Mouse (Mus musculus): Measurements from ENCODE around the gene Pth1r. TPM values are rescaled to one million over a fixed set of nuclear protein-coding genes. Genes with fewer than 3 reads are reported as not detected.
"Not testable (repeated sequence)": the region's sequence is repeated elsewhere in the genome, so short reads cannot be mapped to it uniquely, and the experiment has no call there.

The Pth1r gene
- polyA plus RNA-seq, 1 experiment, result 11.0 TPM

DNA sequence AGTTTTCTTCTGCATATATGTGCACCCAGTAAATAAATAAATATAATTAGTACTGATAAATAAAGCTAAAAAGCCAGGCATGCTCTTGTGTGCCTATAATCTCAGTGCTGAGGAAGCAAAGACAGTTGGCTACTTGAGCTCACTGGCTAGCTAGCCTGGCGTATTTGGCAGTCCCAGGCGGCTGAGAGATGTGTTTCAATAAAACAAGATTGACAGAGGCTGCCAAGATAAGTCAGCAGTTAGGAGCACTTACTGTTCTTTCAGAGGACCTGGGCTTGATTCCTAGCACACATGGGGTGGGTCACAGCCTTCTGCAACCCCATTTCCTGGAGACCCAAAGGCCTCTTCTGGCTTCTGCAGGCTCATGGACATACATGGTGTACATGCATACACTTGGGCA lies 59.1 kb downstream of the Pth1r start:
- no peak overlapping the region for H3K27ac ChIP-seq (ENCODE audit: insufficient read depth, low read length)
- H3K36me3 ChIP-seq (ENCODE audit: control insufficient read depth, insufficient read depth, low read length), result peaks cover 3% of the 10 kb centered on the region; the same call in 1 of the 2 replicates
- 94% methylated on average over 2 of the region's 2 CpGs for WGBS
- TF ChIP-seq CTCF (IDR thresholded peaks at IDR 0.05; ENCODE audit: extremely low read depth, insufficient read depth, insufficient read length, insufficient replicate concordance) (no peak), POLR2A (IDR thresholded peaks at IDR 0.05; ENCODE audit: low read depth, low read length) (no peak)
- no peak for DNase-seq (ENCODE audit: low read depth in 1 of 2, low spot score in 2 of 2)
- peaks cover 27% of the 10 kb centered on the region for H3K4me1 ChIP-seq (ENCODE audit: control insufficient read depth, insufficient read depth, insufficient read length)
- H3K27me3 ChIP-seq (ENCODE audit: control insufficient read depth, insufficient read depth, low read length), result no peaks in the 10 kb centered on the region
- H3K4me3 ChIP-seq (ENCODE audit: extremely low read depth, insufficient read depth, insufficient read length), result no peak overlapping the region

DNA sequence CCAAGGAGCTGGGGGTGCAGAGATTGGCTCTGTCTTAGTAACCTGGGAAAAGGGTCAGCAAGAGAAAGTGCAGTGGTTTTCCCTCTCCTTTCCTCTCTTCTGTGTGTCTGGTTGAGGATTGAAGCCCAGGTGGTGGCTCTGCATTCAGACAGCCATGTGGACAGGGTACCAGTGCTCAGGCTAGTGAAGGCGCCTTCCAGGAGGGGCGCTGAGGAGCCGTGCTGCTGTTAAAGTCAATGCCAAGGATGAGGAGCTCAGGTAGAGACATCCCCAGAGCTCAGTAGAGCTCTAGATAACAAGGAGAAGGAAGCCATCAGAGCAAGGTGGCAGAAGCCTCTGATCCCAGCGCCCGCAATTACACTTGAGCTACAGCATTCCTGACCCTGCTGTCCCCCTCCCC lies 59.9 kb downstream of the Pth1r start:
- Histone ChIP-seq H3K27me3 (ENCODE audit: control insufficient read depth, insufficient read depth, low read length) (no peaks in the 10 kb centered on the region), H3K36me3 (ENCODE audit: control insufficient read depth, insufficient read depth, low read length) (no peaks in the 10 kb centered on the region), H3K27ac (ENCODE audit: insufficient read depth, low read length) (no peak overlapping the region), H3K4me3 (ENCODE audit: extremely low read depth, insufficient read depth, insufficient read length) (no peak overlapping the region), H3K4me1 (ENCODE audit: control insufficient read depth, insufficient read depth, insufficient read length) (peaks cover 29% of the 10 kb centered on the region)
- no peak for DNase-seq (ENCODE audit: low read depth in 1 of 2, low spot score in 2 of 2)
- 90% methylated on average over 5 of the region's 5 CpGs for WGBS
- TF ChIP-seq CTCF (IDR thresholded peaks at IDR 0.05; ENCODE audit: extremely low read depth, insufficient read depth, insufficient read length, insufficient replicate concordance) (no peak), POLR2A (IDR thresholded peaks at IDR 0.05; ENCODE audit: low read depth, low read length) (no peak)

DNA sequence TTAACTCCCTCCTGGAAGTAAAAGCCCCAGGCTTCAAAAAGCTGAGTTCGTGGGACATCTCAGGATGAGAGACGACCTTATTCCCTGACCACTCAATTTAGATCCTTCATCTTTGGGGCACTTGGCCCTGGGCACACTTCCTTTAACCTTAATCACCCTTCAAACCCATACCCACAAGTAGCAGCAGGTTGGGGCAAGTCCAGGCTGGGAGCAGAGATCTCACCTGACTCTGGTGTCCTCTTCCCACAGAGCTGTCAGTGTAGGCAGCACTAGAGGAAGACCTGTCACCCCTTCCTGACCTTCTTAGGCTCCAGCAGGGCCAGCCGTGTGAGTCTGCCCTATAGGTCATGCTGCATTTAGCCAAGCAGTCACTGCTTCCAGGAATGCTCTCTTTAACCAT lies 60.5 kb downstream of the Pth1r start:
- WGBS, result 81% methylated on average over 3 of the region's 3 CpGs
- TF ChIP-seq POLR2A (IDR thresholded peaks at IDR 0.05; ENCODE audit: low read depth, low read length) (no peak), CTCF (IDR thresholded peaks at IDR 0.05; ENCODE audit: extremely low read depth, insufficient read depth, insufficient read length, insufficient replicate concordance) (no peak)
- Histone ChIP-seq H3K36me3 (ENCODE audit: control insufficient read depth, insufficient read depth, low read length) (no peaks in the 10 kb centered on the region), H3K4me3 (ENCODE audit: extremely low read depth, insufficient read depth, insufficient read length) (no peak overlapping the region), H3K27ac (ENCODE audit: insufficient read depth, low read length) (no peak overlapping the region), H3K27me3 (ENCODE audit: control insufficient read depth, insufficient read depth, low read length) (no peaks in the 10 kb centered on the region), H3K4me1 (ENCODE audit: control insufficient read depth, insufficient read depth, insufficient read length) (peaks cover 32% of the 10 kb centered on the region)
- no peak for DNase-seq (ENCODE audit: low read depth in 1 of 2, low spot score in 2 of 2)

DNA sequence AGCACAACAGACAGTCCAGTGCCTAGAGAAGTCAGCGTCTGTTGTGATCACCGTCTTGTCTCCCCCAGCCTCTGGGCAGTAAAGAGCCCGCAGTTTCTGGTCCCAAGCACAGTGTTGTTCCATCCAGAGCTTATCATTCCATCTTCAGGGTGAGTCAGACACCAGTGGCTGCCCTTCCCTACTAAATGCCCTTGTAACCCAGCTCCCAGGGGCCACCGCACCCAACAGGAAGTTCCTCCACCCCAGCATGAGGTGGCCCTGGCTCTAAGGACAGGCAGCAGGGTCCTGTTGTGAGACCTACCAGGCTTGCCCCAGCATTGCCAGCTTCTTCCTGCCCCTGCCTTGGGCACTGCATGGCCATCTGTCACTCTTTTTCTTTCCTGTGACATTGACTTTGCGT lies 61.4 kb downstream of the Pth1r start:
- no peak for TF ChIP-seq POLR2A (IDR thresholded peaks at IDR 0.05; ENCODE audit: low read depth, low read length)
- TF ChIP-seq CTCF (IDR thresholded peaks at IDR 0.05; ENCODE audit: extremely low read depth, insufficient read depth, insufficient read length, insufficient replicate concordance), result no peak
- Histone ChIP-seq H3K27me3 (ENCODE audit: control insufficient read depth, insufficient read depth, low read length) (no peaks in the 10 kb centered on the region), H3K4me3 (ENCODE audit: extremely low read depth, insufficient read depth, insufficient read length) (no peak overlapping the region), H3K36me3 (ENCODE audit: control insufficient read depth, insufficient read depth, low read length) (no peaks in the 10 kb centered on the region), H3K4me1 (ENCODE audit: control insufficient read depth, insufficient read depth, insufficient read length) (peaks cover 37% of the 10 kb centered on the region), H3K27ac (ENCODE audit: insufficient read depth, low read length) (no peak overlapping the region; the same call in 1 of the 2 replicates)
- DNase-seq (ENCODE audit: low read depth in 1 of 2, low spot score in 2 of 2), result no peak
- whole genome bisulfite sequencing, result 48% methylated on average over 5 of the region's 5 CpGs

DNA sequence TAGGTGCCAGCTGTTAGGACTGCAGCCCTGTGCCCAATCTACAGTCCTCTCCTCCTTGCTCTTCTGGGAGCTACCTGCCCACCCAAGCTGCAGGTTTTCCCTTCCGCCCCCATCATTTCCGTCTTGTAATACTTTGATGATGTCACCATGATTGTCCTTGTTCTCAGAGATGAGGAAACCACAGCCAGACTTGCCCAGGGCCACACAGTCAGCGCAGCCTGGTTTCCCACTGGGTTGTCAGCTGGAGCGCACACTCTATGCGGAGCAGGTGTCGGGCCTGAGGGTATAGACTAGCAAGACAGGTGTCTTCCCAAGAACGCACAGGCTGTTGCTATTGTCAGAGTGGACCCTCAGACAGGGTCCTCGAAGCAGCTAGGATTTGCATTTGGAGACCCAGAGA lies 61.8 kb downstream of the Pth1r start:
- Histone ChIP-seq H3K36me3 (ENCODE audit: control insufficient read depth, insufficient read depth, low read length) (no peaks in the 10 kb centered on the region), H3K4me1 (ENCODE audit: control insufficient read depth, insufficient read depth, insufficient read length) (peaks cover 37% of the 10 kb centered on the region), H3K27me3 (ENCODE audit: control insufficient read depth, insufficient read depth, low read length) (no peaks in the 10 kb centered on the region), H3K27ac (ENCODE audit: insufficient read depth, low read length) (no peak overlapping the region; the same call in 1 of the 2 replicates), H3K4me3 (ENCODE audit: extremely low read depth, insufficient read depth, insufficient read length) (no peak overlapping the region)
- WGBS, result 71% methylated on average over 8 of the region's 8 CpGs
- TF ChIP-seq CTCF (IDR thresholded peaks at IDR 0.05; ENCODE audit: extremely low read depth, insufficient read depth, insufficient read length, insufficient replicate concordance) (no peak), POLR2A (IDR thresholded peaks at IDR 0.05; ENCODE audit: low read depth, low read length) (no peak)
- DNase-seq (ENCODE audit: low read depth in 1 of 2, low spot score in 2 of 2), result no peak

DNA sequence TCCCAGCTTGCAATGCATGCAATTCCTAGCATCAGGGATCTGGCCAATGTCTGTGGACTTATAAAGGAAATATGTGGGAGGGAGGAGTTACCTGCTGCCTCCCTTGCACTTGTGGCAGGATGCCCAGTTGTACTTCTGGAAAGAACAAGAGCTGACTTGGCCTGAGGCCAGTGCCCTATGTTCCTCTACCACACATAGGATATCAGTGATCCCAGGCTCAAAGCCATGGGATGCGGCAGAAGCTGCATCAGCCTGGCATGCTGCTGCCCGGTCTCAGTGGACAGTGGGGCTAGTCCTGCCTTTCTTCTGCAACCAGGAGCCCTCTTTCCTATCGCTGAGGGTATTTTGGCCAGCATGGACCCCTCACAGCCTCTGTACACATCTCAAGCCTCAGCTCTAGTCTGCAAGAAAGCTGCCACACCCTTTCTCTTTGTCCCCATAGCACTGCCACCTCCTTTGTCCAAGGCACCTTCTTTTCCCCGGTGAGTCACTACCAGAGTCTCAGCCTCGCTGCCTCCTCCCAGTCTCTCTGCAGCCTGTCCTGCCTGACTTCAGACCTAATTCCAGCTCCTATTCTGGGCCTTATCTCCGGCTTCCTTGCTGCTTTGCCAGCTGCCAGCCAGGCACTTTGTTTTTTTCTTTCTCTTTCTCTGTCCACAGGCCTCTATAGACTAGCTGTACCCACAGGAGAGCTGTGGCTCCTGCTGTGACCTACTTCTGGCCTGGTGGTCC lies 62.7 kb downstream of the Pth1r start:
- no peaks in the 10 kb centered on the region for H3K27me3 ChIP-seq (ENCODE audit: control insufficient read depth, insufficient read depth, low read length)
- H3K4me1 ChIP-seq (ENCODE audit: control insufficient read depth, insufficient read depth, insufficient read length), result peaks cover 37% of the 10 kb centered on the region
- no peak overlapping the region for H3K27ac ChIP-seq (ENCODE audit: insufficient read depth, low read length)
- no peak overlapping the region for H3K4me3 ChIP-seq (ENCODE audit: extremely low read depth, insufficient read depth, insufficient read length)
- TF ChIP-seq POLR2A (IDR thresholded peaks at IDR 0.05; ENCODE audit: low read depth, low read length), result no peak
- no peak for TF ChIP-seq CTCF (IDR thresholded peaks at IDR 0.05; ENCODE audit: extremely low read depth, insufficient read depth, insufficient read length, insufficient replicate concordance)
- DNase-seq (ENCODE audit: low read depth in 1 of 2, low spot score in 2 of 2), result no peak
- no peaks in the 10 kb centered on the region for H3K36me3 ChIP-seq (ENCODE audit: control insufficient read depth, insufficient read depth, low read length)
- 73% methylated on average over 6 of the region's 6 CpGs for WGBS

DNA sequence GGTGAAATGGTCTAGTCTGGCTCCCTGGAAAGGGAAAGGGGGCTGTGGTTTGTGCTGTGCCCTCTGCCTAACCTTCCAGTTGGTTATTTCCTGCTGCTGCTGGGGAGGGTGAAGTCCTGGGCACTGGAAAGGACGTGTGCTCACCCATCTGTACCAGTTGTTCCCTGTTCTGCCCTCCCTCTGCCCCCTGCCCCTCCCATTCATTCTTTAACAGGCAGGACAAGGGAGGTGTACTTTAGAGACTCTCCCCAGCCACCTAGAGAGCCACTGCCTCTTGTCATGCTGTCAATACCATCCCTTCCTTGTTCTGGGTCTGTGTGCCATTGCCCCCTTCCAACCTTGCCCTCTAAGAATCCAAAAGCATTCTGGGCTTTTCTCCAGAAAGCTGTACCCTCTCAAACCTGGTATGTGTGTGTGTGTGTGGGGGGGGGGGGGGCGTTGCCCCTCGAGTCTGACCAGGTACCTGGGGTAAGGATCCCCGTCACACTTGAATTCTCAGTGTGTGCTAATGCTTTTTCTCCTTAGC lies 63.3 kb downstream of the Pth1r start:
- peaks cover 37% of the 10 kb centered on the region for H3K4me1 ChIP-seq (ENCODE audit: control insufficient read depth, insufficient read depth, insufficient read length)
- no peak for DNase-seq (ENCODE audit: low read depth in 1 of 2, low spot score in 2 of 2)
- no peak for TF ChIP-seq CTCF (IDR thresholded peaks at IDR 0.05; ENCODE audit: extremely low read depth, insufficient read depth, insufficient read length, insufficient replicate concordance)
- no peak for TF ChIP-seq POLR2A (IDR thresholded peaks at IDR 0.05; ENCODE audit: low read depth, low read length)
- H3K36me3 ChIP-seq (ENCODE audit: control insufficient read depth, insufficient read depth, low read length), result no peaks in the 10 kb centered on the region
- no peak overlapping the region for H3K4me3 ChIP-seq (ENCODE audit: extremely low read depth, insufficient read depth, insufficient read length)
- H3K27me3 ChIP-seq (ENCODE audit: control insufficient read depth, insufficient read depth, low read length), result no peaks in the 10 kb centered on the region
- WGBS, result 39% methylated on average over 4 of the region's 4 CpGs
- no peak overlapping the region for H3K27ac ChIP-seq (ENCODE audit: insufficient read depth, low read length)

DNA sequence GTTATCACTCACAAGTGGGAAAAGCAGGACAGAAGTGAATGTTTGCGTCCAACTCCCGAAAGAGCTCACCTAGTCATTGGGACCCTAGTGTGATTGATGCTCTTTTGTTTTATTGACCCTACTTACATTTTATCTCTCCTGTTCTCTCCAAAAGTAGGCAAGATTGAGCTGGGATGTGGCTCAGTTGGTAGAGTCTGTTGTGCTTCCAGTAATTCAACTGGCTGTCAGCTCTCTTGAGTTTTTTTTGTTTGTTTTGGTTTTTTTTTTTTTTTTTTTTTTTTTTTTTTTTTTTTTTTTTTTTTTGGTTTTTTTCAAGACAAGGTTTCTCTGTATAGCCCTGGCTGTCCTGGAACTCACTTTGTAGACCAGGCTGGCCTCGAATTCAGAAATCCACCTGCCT lies 64.2 kb downstream of the Pth1r start:
- H3K4me1 ChIP-seq (ENCODE audit: control insufficient read depth, insufficient read depth, insufficient read length), result peaks cover 39% of the 10 kb centered on the region
- H3K27ac ChIP-seq (ENCODE audit: insufficient read depth, low read length); H3K4me3 ChIP-seq (ENCODE audit: extremely low read depth, insufficient read depth, insufficient read length); H3K36me3 ChIP-seq (ENCODE audit: control insufficient read depth, insufficient read depth, low read length); H3K27me3 ChIP-seq (ENCODE audit: control insufficient read depth, insufficient read depth, low read length); DNase-seq (ENCODE audit: low read depth in 1 of 2, low spot score in 2 of 2): not testable (repeated sequence)
- WGBS, result 82% methylated on average over 3 of the region's 3 CpGs

Data from spleen, adult 2 months (tissue).